Mouse (Mus musculus) liver, adult (tissue): ENCODE measurements at regions not wholly inside any gene's neighbourhood (a gene's known extent, or its start where the extent isn't known, plus 50 kb on each side); places are given as distances from the start of the nearest gene placed in this dataset.

Experiments
- GATA4 ChIP-seq: IDR thresholded peaks from 2 replicates; pipeline ENCODE4 v1.6.1; 2014; ENCODE audit warnings: mild to moderate bottlenecking, low read length; ENCODE audit not compliant: insufficient replicate concordance

DNA sequence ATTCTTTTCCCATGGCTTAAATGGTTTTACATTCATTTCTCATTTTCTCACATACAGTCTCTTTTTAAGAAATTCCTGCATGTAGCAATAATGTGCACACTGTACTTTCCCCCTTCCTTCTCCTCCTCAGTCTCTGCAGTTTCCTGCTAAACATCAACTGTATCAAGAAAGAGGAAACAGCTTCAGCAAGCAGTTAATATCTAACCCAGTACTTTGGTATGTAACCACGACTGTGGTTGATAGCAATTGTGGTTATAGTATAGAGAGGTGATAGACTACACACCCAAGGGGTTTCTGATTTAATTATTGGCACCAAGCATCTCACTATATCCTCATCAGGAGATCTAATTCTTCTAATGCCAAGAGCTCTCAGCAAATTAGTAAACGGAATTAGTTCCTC, 52.8 kb upstream of the Eci2 start:
- no peak for TF ChIP-seq GATA4

GRCm38 (mm10) chr13:35085386-35085785, 58.5 kb upstream of the Eci2 start:
- no peak for TF ChIP-seq GATA4

- TF ChIP-seq GATA4: no peak
These were observed 60.5 kb upstream of the Eci2 start for GRCm38 (mm10) chr13:35087246-35088040.

- TF ChIP-seq GATA4: no peak
These were observed 64.3 kb upstream of the Eci2 start for GRCm38 (mm10) chr13:35091155-35091554.

GRCm38 (mm10) chr13:35119782-35120181, 92.9 kb upstream of the Eci2 start:
- TF ChIP-seq GATA4: no peak

GRCm38 (mm10) chr13:35129475-35129874, 102.6 kb upstream of the Eci2 start:
- TF ChIP-seq GATA4: no peak

DNA sequence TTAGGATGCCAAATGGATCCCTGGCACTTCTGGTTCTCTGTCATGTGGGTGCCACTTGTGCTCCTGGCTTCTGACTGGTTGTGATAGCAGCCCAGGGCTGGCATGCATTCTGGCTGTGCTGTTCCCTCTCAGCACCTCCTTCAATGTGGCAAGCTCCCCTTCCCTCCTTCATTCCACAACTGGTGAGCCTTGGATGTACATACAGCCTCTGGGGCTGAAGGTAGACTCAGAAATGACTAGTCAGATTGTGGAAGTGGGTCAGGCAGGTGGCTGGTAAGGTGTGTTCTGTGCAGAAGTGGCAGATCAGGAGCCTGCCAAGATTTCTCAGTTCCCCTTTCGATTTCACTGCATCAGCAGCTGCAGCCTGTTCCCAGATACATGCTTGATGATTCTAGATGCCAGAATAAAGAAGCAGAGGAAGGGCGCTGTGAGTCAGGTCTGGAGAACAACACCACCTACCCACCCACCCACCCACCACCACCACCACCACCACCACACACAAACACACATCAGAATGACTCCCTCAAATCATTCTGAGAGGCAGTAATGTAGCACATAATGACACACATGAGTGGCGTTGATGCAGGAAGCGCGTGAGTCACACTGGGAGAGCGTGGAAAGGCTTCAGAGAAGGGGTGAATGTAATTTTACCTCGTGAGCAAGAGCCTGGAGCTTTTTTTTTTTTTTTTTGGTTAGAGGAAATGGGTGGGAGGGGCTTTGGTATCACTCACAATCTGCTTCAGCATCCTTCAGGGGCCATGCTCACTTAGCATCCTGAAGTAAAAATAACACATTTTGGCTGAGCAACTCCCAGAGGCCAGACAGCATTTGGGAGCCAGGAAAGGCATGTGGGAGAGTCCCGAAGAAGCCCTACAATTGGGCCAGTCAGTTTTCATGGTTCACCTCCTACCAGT, 104.6 kb upstream of the Eci2 start:
- no peak for TF ChIP-seq GATA4

DNA sequence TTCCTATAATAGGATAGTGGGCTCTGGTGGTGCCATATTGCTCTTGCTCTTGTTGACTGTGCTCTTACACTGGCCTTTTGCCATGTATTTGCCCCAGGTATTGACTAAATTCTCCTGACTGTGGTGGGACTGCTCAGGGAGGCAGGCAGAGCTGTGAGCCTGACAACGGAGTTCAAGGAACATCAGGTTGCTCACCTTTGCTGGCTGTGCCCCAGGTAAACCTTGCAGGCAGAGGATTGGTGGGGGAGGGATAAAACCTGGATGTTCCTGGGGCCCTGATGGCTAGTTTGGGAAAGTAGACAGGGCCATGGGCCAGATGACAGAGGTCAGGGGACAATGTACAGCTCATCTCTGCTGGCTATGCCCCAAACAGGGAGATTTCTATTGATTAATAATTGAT, 124.7 kb upstream of the Eci2 start:
- no peak for TF ChIP-seq GATA4

DNA sequence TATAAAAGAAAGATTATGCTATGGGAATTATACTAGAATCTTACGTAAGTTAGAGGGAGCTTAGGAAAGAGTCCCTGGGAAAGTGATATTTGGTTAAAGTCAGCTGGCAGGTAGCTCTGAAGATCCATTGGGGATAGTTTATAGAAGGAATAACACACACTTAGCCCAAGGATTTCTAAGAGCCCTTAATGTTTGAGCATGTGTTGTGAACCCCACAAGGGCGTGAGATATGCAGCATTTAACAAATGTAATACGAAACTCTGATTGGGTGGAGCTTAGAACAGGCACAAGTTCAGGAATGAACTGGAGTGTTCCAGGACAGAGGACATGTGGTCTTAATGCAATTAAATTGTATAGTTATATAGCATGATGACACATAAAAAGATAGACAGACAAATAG, 132.6 kb upstream of the Eci2 start:
- TF ChIP-seq GATA4: no peak

DNA sequence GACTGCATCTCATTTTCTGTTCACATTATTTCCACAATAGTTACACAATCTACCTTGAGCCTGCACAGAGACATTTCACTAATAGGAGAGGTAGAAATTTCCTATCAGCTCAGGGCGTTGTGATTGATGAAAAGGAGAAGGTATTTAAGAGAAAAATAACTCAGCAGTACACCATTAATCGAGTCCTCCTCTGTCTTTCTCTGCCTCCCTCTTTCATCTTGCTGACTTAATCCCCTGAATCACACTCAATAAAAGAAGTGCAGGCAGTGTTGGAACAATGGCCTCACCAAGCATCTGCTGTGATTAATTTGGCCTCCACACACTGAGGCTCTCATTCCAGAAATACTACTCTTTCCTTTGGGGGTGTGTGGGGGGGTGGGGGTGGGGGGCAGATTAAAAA, 133.9 kb upstream of the Eci2 start:
- TF ChIP-seq GATA4: no peak

DNA sequence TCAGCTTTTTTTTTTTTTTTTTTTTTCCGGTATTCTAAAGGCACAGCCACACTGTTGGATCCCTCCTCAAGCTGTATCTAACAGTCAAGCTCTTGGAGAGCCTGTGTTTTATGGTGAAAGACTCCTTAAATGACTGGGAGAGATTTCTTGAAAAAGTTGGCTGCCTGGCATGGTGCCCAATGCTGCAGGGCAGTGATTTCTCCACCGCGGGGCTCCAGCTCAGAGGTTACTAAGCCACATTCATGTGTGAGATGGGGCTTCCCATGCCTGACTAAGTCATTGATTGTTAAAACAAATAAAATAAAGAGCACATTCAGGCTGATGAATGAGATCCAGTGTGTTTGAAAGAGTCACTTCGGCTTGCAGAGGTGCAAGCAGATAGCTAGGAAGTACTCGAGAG, 139.2 kb upstream of the Eci2 start:
- no peak for TF ChIP-seq GATA4

GRCm38 (mm10) chr13:35166831-35167541, 140.1 kb upstream of the Eci2 start:
- no peak for TF ChIP-seq GATA4

- TF ChIP-seq GATA4: no peak
These were observed 144.8 kb upstream of the Eci2 start for GRCm38 (mm10) chr13:35171562-35172254.

- TF ChIP-seq GATA4: no peak
These were observed 146.6 kb upstream of the Eci2 start for GRCm38 (mm10) chr13:35173522-35173921.

- no peak for TF ChIP-seq GATA4
These were observed 148.7 kb upstream of the Eci2 start for GRCm38 (mm10) chr13:35175587-35175986.
